Mouse (Mus musculus): Measurements from ENCODE around the gene Tmem140.

Gene Tmem140

GRCm38 (mm10) chr6:34862791-34863403 is at the start of gene Tmem140:
Tmem140 (plus strand) TSS chr6:34863146.
- DNase-seq (ENCODE audit: low read depth, low spot score): no peak

DNA sequence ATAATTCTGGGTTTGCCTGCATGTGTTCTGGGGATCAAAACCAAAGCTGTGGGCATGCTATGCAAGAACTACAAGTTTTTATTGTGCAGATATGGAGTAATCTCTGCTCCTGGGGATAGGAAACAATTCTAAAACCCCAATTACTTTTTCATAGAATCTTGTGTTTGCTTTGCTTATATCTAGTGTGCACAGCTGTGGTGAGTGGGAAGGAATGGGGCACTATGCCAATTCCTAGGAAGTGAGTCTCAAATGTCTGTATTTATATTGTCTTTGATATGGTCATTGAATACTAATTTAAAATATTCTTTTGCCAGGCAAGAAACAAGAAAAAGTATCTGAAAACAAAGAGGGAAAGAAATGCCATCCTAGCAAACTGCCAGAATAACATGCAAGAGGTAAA is 38.5 kb upstream of the Tmem140 start:
- no peak for DNase-seq (ENCODE audit: low read depth, low spot score)

DNA sequence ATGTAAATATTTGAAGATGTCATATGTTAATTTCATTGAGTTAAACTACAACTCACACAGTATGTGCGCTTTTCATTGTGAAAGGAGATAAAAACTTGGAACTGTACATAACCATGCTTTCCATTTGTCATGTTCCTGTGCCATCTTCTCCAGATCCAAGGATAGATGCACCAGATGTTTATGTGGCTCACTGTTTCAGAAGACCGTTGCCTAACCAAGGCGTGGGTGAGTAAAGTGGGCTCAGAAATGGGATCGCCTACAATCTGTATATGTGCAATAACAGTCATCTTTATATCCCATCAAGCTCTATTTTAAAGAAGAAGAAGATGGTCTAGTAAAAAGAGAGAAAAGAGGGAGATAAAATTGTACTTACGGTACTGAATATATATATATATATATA is 30.6 kb upstream of the Tmem140 start:
- no peak for DNase-seq (ENCODE audit: low read depth, low spot score)

GRCm38 (mm10) chr6:34861546-34862053 is 1.3 kb upstream of the Tmem140 start:
- DNase-seq (ENCODE audit: low read depth, low spot score): no peak

- no peak for DNase-seq (ENCODE audit: low read depth, low spot score)
Observed at GRCm38 (mm10) chr6:34862381-34862780, 565 bp upstream of the Tmem140 start.

DNA sequence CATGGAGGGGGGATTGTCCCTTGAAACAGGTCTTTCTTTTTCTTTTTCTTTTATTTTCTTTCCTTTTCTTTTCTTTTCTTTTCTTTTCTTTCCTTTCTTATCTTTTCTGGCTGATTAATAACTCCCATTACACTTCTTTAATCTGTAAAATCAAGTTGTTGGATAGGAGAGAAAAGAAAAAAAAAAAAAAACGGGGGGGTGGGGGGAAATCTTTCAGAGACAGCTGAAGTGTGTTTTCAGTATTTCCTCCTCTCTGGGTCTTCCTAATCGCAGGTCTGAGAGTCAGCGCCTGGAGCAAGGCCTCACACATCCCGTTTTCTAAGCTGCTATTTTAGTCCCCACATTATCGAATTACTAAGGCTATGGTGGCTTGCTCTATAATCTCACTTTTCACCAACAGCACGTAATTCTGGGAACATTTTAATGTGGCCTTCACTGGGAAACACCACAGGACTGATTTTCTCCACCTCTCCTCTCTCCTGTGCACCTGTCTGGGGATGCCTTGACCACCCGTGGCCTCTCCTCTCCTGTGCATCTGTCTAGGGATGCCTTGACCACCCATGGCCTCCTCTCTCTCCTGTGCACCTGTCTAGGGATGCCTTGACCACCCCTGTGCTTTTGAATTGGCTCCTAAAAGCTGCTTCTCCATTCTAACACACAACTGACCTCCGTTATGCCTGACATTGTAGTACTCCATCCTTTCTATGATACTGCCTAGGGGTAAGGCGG is 1.0 kb downstream of the Tmem140 start:
- DNase-seq (ENCODE audit: low read depth, low spot score): no peak

DNA sequence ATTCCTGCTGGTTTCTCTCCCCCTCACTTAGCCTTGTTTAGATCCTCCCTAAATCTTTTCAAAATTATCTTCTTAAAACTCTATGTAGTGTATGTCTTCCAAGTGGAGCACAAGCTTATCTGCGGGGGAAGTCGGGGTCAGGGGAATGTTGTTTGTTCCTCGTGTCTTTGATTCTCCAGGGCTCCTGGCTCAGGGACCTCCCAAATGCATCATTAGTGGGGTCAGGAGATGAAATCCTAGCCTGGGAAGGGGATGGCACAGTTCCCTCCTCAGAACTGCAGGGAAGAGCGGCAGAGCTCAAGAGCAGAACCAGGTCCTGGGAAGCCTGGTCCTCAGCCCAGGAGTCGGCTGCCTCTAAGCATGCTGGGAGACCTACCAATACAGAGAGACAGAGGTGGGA is 2.3 kb downstream of the Tmem140 start:
- no peak for DNase-seq (ENCODE audit: low read depth, low spot score)

DNA sequence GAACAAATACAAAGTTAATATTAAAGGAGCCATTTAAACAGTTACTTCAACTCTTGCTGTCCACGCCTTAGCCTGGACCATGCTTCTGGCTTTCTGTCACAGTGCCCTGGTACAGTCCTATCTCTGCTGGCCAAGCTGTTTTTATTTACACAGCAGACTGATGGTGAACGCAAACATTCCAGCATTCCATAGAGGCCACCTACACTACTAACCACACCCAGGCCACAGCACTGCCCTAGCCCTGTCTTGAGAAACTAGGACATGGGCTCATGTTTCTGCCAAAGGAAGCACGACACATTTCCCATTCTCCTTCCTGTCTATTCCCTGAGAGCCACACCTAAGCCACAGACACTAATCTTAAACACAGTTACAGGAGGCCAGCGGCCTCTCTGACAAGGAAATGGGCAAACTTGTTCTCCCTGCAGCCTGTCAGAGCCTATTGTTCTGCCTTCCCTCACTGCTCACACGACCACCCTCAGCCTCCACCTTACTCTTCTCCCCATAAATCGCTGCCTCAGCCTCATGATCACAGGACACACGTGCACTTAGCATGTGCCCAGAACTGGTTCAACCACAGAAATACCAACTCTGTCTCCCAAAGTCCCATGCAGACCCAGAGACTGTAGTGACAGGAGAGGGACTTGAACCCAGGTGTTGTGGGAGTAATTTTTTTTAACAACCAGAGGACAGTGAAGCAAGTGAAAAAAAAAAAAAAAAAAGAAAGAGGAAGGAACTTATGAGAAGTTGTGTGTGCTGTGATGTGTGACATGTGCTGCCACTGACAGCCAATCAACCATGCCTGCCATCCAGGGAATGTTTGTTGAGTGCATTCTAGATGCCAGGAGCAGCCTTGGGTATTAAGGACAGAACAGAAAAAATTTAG is 3.0 kb downstream of the Tmem140 start:
- no peak for DNase-seq (ENCODE audit: low read depth, low spot score)

GRCm38 (mm10) chr6:34866786-34867185 is 3.8 kb downstream of the Tmem140 start:
- DNase-seq (ENCODE audit: low read depth, low spot score): peak; percentile 82

DNA sequence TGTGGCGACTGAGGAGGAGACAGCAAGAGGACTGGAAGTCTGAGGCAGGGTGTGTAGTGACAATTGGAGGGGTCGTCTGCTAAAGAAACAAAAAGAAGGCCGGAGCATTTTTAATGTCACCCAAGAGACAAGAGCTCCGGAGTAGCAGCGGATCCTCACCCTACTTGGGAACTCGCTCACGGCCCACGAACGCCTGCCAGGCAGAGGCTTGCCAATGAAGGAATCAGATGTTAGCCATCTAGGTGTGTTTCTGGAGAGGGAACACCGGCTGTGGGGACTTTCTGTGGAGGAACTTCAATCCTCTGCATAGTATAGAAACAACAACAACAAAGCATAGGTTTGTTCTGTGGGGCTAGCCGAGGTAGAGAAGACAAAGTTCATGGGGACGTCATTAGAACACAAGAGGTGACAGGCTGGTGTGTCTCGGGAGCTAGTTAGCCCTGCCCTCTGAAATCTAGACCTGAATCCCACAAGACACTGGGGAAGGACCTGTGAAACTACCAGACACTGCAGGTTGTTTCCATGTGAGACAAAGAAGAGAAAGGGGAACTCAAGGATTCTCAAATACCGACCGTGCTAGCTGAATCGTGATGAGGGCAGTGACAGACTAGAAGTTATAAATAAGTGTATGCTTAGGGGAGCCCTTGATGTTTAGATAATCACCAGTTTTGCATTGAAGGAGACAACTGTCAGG is 4.5 kb downstream of the Tmem140 start:
- no peak for DNase-seq (ENCODE audit: low read depth, low spot score)

- no peak for DNase-seq (ENCODE audit: low read depth, low spot score)
Observed at GRCm38 (mm10) chr6:34867995-34868350, 5.0 kb downstream of the Tmem140 start.

DNA sequence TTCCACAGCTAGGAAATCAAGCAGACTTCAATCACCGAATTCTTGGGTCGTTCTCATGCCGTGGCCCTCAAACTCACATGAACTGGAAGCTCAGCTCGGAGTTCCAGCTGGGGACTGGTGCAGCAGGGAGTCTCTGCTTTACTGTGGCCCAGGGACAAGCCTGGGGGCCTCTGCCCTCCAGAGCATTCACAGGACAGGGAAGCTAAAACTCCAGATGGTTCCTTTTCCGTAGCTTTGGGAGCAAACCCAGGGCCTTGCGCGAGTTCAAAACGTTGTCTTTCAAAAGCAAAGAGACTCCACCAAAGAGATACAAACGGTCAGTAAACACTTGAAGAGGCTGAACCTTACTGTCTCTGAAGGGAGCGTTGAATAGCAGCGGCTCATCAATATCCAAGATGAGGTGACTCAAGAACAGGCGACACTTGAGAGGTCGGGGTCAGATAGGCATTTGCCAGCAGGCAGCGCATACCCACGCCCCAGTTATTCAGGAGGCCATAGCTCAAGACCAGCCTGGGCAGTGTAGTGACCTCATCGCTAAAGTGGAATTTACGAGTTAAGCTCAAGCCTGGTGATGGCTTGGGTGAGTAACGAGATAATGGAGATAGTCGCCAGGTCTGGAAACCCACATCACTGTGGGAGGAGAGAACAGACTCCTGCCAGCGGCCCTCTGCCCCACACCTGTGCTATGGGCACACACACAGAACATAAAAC is 5.7 kb downstream of the Tmem140 start:
- DNase-seq (ENCODE audit: low read depth, low spot score): no peak

- no peak for DNase-seq (ENCODE audit: low read depth, low spot score)
Observed at GRCm38 (mm10) chr6:34869225-34869915, 6.4 kb downstream of the Tmem140 start.

GRCm38 (mm10) chr6:34870136-34870535 is 7.2 kb downstream of the Tmem140 start:
- no peak for DNase-seq (ENCODE audit: low read depth, low spot score)

DNA sequence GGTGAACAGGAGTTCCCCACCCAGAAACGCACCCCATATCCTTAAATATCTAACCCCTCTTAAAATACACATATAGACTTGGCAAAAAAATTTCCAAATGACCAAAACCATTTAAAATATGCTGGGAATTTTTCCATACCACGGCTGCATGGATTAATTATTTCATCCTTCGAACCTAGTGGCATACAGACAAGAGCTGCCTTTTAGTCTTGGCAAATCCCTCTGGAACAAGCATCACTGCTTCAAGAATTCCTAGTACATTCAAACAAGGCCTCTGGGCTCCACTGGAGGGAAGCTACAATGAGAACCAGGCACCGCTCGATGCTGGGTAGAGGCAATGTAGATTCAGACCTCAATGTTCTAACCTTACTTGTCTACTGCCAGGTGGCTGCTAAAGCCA is 7.8 kb downstream of the Tmem140 start:
- DNase-seq (ENCODE audit: low read depth, low spot score): no peak

DNA sequence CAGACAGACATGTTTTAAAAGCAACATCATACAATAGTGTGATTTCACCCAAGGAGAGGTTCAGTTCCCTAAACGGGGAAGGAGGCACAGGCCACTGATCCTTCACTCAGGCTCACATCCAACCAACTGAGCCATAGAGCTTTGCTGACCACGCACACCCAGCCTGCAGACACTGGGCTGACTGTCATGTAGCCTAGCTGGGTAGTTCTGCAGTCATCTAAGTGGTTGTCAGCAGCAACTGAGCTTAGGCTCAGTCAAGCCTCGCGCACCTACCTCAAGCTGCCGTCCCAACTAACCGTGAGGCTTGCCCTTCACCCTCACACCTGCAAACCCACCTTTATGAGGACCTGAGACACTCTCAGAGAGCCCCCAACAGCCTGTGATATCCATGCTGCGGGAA is 9.0 kb downstream of the Tmem140 start:
- no peak for DNase-seq (ENCODE audit: low read depth, low spot score)

- DNase-seq (ENCODE audit: low read depth, low spot score): no peak
Observed at GRCm38 (mm10) chr6:34872871-34873270, 9.9 kb downstream of the Tmem140 start.

DNA sequence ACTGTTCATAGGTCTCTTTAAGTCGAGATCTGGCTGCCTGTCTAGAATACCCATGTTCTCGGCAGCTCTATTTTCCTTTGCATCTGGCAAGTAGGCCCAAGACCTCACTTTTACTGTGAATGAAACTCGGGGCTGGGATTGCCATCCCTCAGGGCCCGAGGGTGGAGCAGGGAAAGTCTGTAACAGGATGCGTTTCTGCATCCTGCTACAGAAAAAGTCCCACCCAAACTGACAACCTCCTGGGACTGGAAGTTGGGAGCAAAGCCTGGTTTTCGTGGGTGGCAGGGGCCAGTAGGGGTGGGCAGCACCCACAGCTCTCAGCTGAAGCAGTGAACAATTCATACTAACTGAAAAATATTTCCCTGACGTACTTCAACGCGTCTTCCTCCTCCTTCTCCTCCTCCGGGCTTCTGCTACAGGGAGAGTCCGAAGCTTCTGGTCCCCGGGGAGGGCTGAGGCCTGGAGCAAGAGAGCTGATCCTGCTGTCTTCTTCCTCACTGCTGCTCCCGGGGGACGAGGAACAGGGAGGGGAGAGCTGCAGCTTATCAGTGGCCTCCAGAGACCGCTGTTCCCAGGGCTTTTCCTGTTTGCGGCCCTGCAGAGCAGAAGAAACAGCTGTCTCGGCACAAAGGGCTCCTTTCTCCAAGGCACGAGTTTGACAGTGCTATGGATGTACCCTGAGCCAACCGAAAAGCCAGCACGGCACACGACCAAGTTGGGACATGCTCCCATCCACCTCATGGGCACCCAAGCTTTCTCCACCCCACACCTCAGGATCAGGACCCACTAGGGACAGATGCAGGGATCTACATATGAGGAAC is 11.4 kb downstream of the Tmem140 start:
- DNase-seq (ENCODE audit: low read depth, low spot score): no peak

DNA sequence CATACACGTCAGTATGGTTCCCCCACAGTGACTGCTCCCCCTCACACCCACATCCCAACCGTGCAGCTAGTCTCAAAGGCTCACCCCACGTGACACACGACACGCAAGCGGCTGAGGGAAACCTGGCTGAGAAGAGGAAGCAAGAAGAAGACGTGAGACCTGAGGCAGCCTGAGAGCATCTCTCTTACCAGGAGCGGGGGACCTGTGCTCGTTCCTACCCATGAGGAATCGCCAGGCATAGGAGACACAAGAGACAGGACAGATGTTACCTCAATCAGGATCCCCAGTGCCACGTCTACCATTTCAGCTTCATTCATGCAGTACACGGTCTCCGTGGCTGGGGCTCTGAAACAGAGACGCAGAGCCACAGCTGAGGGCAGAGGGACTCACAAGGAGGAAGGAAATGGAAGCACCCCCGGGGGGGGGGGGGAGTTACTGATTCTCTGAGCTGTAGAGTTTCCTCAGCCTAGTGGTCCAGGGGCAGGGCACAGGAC is 12.4 kb downstream of the Tmem140 start:
- DNase-seq (ENCODE audit: low read depth, low spot score): no peak
